Mouse (Mus musculus) hindbrain, embryonic 11.5 days (tissue): ENCODE measurements around the gene Slc34a3. TPM values are rescaled to one million over a fixed set of nuclear protein-coding genes. Genes with fewer than 3 reads are reported as not detected.

Experiments
- ATAC-seq: fragments of 200-750 bp; cut with Nextera tagmentation; 2 replicates; pipeline ENCODE4 v1.8.0; 2017; ENCODE audit warnings: mild to moderate bottlenecking, moderate TSS enrichment, moderate library complexity; ENCODE audit not compliant: low FRiP score
- DNase-seq: peaks from one replicate; pipeline ENCODE4 v3.0.0-alpha.2; 2015; ENCODE audit warnings: low spot score
- H3K27ac ChIP-seq: fragments of 300-500 bp; sonication (generic); 2 replicates; pipeline ENCODE4 v1.5.1; 2014; ENCODE audit warnings: mild to moderate bottlenecking, low read depth, low read length
- H3K27me3 ChIP-seq: fragments of 300-500 bp; sonication (generic); 2 replicates; pipeline ENCODE4 v1.6.1; 2014; ENCODE audit warnings: mild to moderate bottlenecking, low read length, moderate library complexity, mixed read lengths; ENCODE audit not compliant: control insufficient read depth, insufficient read depth
- H3K36me3 ChIP-seq: fragments of 300-500 bp; sonication (generic); 2 replicates; pipeline ENCODE4 v1.6.1; 2014; ENCODE audit warnings: mild to moderate bottlenecking, low read length, moderate library complexity, mixed read lengths; ENCODE audit not compliant: control insufficient read depth, insufficient read depth
- H3K4me1 ChIP-seq: fragments of 300-500 bp; sonication (generic); replicated peaks from 2 replicates; pipeline ENCODE4 v1.6.1; 2014; ENCODE audit warnings: low read length, mixed read lengths; ENCODE audit not compliant: control insufficient read depth, insufficient read depth
- H3K4me2 ChIP-seq: fragments of 300-500 bp; sonication (generic); replicated peaks from 2 replicates; pipeline ENCODE4 v1.6.1; 2014; ENCODE audit warnings: mild to moderate bottlenecking, low read depth, low read length
- H3K4me3 ChIP-seq: fragments of 300-500 bp; sonication (generic); 2 replicates; pipeline ENCODE4 v1.5.1; 2014; ENCODE audit warnings: low read depth, low read length
- H3K9ac ChIP-seq: fragments of 300-500 bp; sonication (generic); 2 replicates; pipeline ENCODE4 v1.6.1; 2014; ENCODE audit warnings: low read depth, low read length
- H3K9me3 ChIP-seq: fragments of 300-500 bp; sonication (generic); 2 replicates; pipeline ENCODE4 v1.6.1; 2016; ENCODE audit warnings: low read length; ENCODE audit not compliant: control insufficient read depth
- WGBS: fragments of 180-500 bp; shearing (Covaris S2); extraction: QIAGEN DNeasy Blood & Tissue Kit; methylation state at CpG from one replicate; pipeline ENCODE4 v1.1.7; 2014; 5-methylcytosine and 5-hydroxymethylcytosine counted together
- polyA plus RNA-seq: library from polyadenylated mRNA; unstranded; fragments of >200 nt; fragmentation: Nextera tagmentation; extraction: Ambion mirVana; gene quantifications from 2 replicates; pipeline ENCODE4 v1.2.1, GENCODE M21; 2014

Slc34a3 gene
- polyA plus RNA-seq, 1 experiment from 2014 or later: not detected

DNA sequence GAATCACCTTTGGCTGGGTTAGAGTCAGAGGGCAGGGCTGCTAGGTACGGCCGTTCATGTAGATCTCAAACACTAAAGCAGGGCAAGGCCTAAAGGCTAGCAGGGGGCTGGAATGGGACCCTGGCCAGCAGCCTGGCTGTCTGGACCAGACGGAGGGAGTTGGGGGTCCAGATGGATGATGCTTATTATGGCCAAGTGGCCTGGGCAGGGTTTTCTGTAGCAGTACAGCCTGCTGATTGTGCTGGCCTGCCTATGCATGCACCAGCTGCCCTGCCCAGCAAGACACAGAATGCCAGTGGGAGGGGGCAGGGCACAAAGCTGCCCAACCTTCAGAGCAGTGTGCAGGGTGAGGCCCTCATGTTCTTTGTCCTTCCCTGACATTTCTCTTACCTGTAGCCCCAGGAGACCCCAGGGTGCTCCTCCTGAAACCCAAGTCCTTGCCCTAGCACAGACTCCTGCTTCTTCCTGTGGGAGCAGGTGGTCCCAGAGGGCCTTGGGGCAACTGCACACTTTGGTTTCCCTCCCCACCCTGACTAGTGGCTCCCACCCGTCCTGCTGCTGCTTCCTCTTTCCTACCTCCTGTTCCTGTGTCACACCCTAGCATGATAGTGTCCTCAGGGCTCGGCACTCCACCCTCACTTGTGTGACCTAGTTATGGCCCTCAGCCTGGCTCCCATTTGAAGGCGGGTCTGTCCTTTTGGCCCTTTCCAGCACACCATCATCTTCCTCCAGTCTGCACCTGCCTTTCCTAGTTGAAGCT lies 31.9 kb upstream of the Slc34a3 start:
- Histone ChIP-seq H3K27ac (no peak overlapping the region), H3K27me3 (peaks cover 13% of the 10 kb centered on the region), H3K4me2 (no peak overlapping the region), H3K36me3 (no peaks in the 10 kb centered on the region; the same call in 1 of the 2 replicates), H3K4me3 (no peak overlapping the region), H3K9ac (peak overlapping the region; percentile 15; the same call in 1 of the 2 replicates), H3K9me3 (no peaks in the 10 kb centered on the region), H3K4me1 (peaks cover 13% of the 10 kb centered on the region)
- no peak for DNase-seq
- 71% methylated on average over 6 of the region's 6 CpGs for WGBS
- ATAC-seq: no peak

GRCm38 (mm10) chr2:25264851-25265250 lies 30.7 kb upstream of the Slc34a3 start:
- Histone ChIP-seq H3K9ac (peak overlapping the region; percentile 11; the same call in 1 of the 2 replicates), H3K9me3 (no peaks in the 10 kb centered on the region), H3K4me1 (peaks cover 12% of the 10 kb centered on the region), H3K36me3 (no peaks in the 10 kb centered on the region; the same call in 1 of the 2 replicates), H3K27me3 (peaks cover 13% of the 10 kb centered on the region), H3K27ac (no peak overlapping the region), H3K4me2 (no peak overlapping the region), H3K4me3 (no peak overlapping the region)
- DNase-seq (no peak), ATAC-seq (no peak)
- 77% methylated on average over 3 of the region's 3 CpGs for WGBS

DNA sequence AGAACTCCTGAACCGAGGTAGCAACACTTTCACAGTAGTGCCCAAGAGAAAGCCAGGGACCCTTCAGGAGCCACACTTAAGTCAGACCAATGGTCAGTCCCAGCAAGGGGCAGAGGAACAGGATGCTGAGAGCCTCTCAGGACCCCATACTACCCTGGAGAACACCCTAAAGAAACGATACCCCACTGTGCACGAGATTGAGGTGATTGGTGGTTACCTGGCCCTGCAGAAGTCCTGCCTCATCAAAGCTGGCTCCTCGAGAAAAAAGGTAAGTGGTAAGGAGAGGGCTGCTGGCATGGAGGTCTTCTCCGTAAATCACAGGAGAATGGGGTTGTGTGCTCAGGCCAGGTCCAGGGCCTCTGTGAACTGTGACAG lies 30.1 kb upstream of the Slc34a3 start:
- WGBS: 81% methylated on average over 5 of the region's 5 CpGs
- no peak overlapping the region for H3K9ac ChIP-seq
- ATAC-seq (no peak), DNase-seq (no peak)
- H3K9me3 ChIP-seq: no peaks in the 10 kb centered on the region
- H3K36me3 ChIP-seq: no peaks in the 10 kb centered on the region; the same call in 1 of the 2 replicates
- peaks cover 12% of the 10 kb centered on the region for H3K4me1 ChIP-seq
- no peak overlapping the region for H3K27ac ChIP-seq
- peaks cover 13% of the 10 kb centered on the region for H3K27me3 ChIP-seq
- no peak overlapping the region for H3K4me2 ChIP-seq
- no peak overlapping the region for H3K4me3 ChIP-seq

DNA sequence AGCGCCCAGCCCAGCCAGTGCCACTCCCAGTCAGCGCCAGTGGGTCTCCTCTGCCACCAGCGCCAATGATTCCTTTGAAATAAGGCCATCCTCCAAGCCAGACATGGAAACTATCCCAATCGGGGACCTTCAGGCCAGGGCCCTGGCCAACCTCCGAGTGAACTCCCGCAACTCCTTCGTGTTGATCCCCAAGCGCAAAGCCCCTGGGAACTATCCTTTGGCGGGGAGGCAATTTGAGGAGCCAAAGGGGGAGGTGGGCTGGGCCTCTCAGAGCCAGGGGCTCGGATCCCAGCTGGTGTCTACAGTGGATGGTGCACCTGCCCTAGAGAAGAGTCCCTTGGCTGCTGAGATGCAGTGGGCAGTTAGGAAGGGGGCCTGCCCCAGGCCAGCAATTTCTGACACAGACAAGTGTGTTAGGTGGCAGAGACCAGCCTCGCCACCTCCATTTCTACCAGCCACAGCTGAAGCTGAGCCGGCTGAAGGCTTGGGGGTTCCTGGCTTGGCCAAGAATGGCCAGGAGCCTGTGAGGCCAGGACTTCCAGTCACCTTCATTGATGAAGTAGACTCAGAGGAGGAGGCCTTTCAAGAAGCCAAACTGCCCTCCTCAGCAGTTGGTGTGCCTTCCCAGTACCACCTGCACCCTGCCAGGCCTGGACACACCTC lies 29.6 kb upstream of the Slc34a3 start:
- H3K9ac ChIP-seq: peak overlapping the region; percentile 60
- H3K36me3 ChIP-seq: no peaks in the 10 kb centered on the region
- no peak for ATAC-seq
- H3K4me3 ChIP-seq: peak overlapping the region; percentile 77
- H3K9me3 ChIP-seq: no peaks in the 10 kb centered on the region
- H3K4me2 ChIP-seq: peak overlapping the region; percentile 99
- peaks cover 13% of the 10 kb centered on the region for H3K27me3 ChIP-seq
- WGBS: 21% methylated on average over 12 of the region's 12 CpGs
- no peak overlapping the region for H3K27ac ChIP-seq
- DNase-seq: no peak
- H3K4me1 ChIP-seq: peaks cover 12% of the 10 kb centered on the region

GRCm38 (mm10) chr2:25262795-25263622 lies 28.8 kb upstream of the Slc34a3 start:
- peaks cover 12% of the 10 kb centered on the region for H3K4me1 ChIP-seq
- peak overlapping the region; percentile 36; the same call in 1 of the 2 replicates for H3K27ac ChIP-seq
- H3K9me3 ChIP-seq: no peaks in the 10 kb centered on the region
- peak; percentile 59 for ATAC-seq
- peak; percentile 61 for DNase-seq
- peak overlapping the region; percentile 99 for H3K4me2 ChIP-seq
- no peaks in the 10 kb centered on the region for H3K36me3 ChIP-seq
- H3K9ac ChIP-seq: peak overlapping the region; percentile 60
- peaks cover 13% of the 10 kb centered on the region for H3K27me3 ChIP-seq
- WGBS: under 1% methylated on average over 82 of the region's 82 CpGs
- H3K4me3 ChIP-seq: peak overlapping the region; percentile 77

DNA sequence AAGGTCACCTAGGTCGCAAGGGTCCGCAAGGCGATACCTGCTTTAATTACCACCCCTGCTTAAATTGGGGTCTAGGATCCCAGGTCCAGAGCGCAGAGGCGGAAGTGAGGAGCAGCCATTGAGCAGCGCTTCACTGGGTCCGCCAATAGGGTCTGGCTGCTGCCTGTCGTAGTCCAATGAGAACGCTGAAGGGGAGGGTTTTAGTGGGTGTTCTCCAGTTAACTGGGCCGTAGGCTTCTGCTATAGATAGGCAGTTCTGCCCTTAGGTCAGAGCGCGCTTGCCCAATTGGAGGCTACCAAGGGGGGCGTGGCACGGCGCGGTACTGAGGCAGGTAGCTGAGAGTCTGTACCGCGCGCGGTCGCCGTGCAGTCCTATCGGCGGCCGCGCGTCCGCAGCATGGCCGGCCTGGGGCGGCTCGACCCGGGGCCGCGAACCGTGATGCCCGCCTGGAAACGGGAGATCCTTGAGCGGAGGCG lies 28.2 kb upstream of the Slc34a3 start, which contains the start of gene Tprn:
Gene Tprn, plus strand, starts transcription at position 328 of the 477 bp plus-strand sequence.
- peak within 1 kb of the TSS; percentile 60 for H3K9ac ChIP-seq
- DNase-seq: peak; percentile 93
- peaks cover 12% of the 10 kb centered on the region for H3K4me1 ChIP-seq
- H3K36me3 ChIP-seq: no peaks in the 10 kb centered on the region
- peak within 1 kb of the TSS; percentile 99 for H3K4me2 ChIP-seq
- peak within 1 kb of the TSS; percentile 36; the same call in 1 of the 2 replicates for H3K27ac ChIP-seq
- ATAC-seq: peak; percentile 99
- H3K27me3 ChIP-seq: peaks cover 13% of the 10 kb centered on the region
- under 1% methylated on average over 39 of the region's 39 CpGs for WGBS
- H3K9me3 ChIP-seq: no peaks in the 10 kb centered on the region
- H3K4me3 ChIP-seq: peak within 1 kb of the TSS; percentile 77

GRCm38 (mm10) chr2:25261870-25262269 lies 27.7 kb upstream of the Slc34a3 start:
- 43% methylated on average over 12 of the region's 12 CpGs for WGBS
- no peak overlapping the region for H3K27ac ChIP-seq

GRCm38 (mm10) chr2:25258887-25259286 lies 24.7 kb upstream of the Slc34a3 start:
- 44% methylated on average over 2 of the region's 2 CpGs for WGBS
- no peaks in the 10 kb centered on the region for H3K9me3 ChIP-seq
- no peak overlapping the region for H3K27ac ChIP-seq
- ATAC-seq (no peak), DNase-seq (no peak)
- H3K4me1 ChIP-seq: peaks cover 14% of the 10 kb centered on the region
- H3K9ac ChIP-seq: no peak overlapping the region
- no peaks in the 10 kb centered on the region for H3K36me3 ChIP-seq
- no peak overlapping the region for H3K4me2 ChIP-seq
- no peak overlapping the region for H3K4me3 ChIP-seq
- peaks cover 9% of the 10 kb centered on the region for H3K27me3 ChIP-seq

More at GRCm38 (mm10) chr2:25261870-25262269, 27.7 kb upstream of the Slc34a3 start:
- Histone ChIP-seq H3K9ac (peak overlapping the region; percentile 44), H3K4me2 (peak overlapping the region; percentile 99), H3K36me3 (no peaks in the 10 kb centered on the region), H3K27me3 (peaks cover 13% of the 10 kb centered on the region), H3K4me3 (peak overlapping the region; percentile 77), H3K4me1 (peaks cover 12% of the 10 kb centered on the region), H3K9me3 (no peaks in the 10 kb centered on the region)
- DNase-seq (no peak), ATAC-seq (no peak)
